Mouse (Mus musculus) thymus, postnatal 4 days (tissue): ENCODE measurements around the gene 4930452B06Rik.

Experiments used
- DNase-seq: peaks from one replicate; pipeline ENCODE4 v3.0.0; 2021

4930452B06Rik gene

DNA sequence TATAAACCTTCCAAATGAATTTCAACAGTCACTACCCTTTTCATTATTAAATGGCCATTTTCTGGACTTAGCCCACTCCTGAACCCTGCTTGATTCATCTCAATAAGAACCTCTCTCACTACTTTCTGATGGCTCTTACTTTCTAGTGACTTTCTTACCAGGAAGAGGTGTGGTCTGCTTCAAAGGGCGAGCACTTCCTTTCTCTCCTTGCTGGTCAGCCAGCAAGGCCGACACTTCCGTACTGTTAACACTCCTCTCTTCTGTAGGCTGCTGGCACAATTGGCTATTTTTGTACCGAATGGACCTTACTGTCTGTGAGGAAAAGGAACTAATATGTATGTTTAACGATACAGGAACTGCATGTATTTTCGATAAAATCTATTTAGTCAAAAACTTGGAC is 148.4 kb downstream of the 4930452B06Rik start:
- DNase-seq: no peak

- no peak for DNase-seq
Observed at GRCm38 (mm10) chr14:8514071-8514470, 152.0 kb downstream of the 4930452B06Rik start.

DNA sequence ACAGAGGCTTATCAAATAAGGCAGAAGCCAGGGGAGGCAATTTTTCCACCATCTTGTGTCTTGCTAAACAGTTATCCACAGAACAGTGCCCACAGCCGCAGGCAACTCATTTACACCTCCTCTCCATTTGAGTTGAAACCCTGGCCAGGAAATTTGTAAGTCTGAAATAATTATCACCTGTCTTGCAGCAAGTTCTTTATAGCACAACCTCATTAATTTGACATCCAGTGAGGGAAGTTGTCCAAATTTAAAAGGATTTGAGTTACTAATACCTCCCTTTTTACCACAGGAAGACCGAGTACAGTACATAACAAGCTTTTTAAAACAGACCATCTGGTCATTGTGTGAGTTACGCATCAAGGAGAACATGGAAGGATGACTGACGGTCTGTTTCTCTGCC is 154.8 kb downstream of the 4930452B06Rik start:
- DNase-seq: no peak

DNA sequence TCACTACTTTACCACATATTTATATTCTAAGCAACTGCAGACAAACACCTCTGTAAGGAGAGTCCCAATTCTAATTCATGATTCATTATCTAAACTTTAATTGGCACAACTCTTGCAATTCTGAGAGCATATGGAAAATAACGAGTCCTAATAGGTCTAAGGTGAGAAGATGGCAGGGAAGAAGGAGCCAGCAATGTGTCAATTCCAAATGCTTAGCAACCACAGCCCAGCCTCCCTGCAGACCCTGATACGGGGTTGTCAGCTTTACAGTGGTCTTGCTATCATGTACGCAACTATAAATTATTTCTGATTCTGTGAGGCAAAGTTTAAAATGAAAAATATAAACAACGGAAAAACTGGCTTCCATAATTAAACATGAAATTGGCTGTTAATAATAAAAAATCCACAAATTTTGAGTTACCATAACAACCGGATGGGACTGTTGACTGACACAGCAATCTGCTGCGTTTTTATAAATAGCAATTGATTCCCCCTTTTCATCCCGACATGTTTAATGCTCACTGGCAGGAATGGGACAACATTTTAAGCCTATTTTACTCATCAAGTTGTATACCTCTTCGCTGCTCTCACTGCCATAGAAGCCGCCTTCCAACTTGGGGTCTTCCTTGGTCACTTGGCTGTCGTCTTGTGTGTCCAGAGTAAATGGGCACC is 155.6 kb downstream of the 4930452B06Rik start:
- no peak for DNase-seq

- DNase-seq: no peak
Observed at GRCm38 (mm10) chr14:8508669-8509068, 157.4 kb downstream of the 4930452B06Rik start.

DNA sequence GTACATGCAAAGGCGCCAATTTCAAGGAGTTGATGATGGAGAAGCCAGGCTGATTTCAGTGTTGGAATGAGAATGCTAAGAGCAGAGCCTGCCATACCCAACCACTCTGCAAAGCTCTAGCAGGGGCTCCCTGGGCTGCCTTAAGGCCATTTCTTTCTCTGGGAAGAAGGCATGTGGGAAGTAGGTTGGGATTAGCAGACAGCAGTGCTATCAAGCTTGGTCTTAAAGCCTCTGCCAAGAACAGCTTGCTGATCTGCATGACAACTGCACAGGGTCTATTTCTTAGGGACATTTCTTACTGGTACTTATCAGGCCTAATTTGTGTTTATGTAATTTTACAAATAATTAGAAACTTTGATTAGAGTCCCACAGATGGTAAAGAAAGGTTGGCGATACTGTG is 161.8 kb downstream of the 4930452B06Rik start:
- DNase-seq: no peak

DNA sequence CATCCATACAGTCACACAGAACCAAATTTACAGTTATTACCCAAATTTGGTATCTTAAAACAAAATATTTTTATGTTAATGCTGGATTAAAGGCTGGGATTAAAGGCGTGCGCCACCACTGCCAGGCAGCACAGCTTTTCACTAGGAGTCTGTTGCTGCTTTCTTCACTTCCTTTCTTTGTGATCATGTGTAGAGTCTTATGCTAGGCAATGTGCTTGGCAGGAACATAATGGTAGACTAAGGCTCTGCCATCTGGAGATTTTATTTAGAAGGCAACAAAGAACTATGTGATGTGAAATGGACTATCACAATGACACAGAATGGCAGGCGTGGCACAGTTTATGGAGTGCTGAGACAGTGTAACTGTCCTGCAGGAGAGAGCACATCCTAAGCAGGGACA is 162.7 kb downstream of the 4930452B06Rik start:
- no peak for DNase-seq

- DNase-seq: no peak
Observed at GRCm38 (mm10) chr14:8502496-8502895, 163.5 kb downstream of the 4930452B06Rik start.

- no peak for DNase-seq
Observed at GRCm38 (mm10) chr14:8495691-8496090, 170.3 kb downstream of the 4930452B06Rik start.

DNA sequence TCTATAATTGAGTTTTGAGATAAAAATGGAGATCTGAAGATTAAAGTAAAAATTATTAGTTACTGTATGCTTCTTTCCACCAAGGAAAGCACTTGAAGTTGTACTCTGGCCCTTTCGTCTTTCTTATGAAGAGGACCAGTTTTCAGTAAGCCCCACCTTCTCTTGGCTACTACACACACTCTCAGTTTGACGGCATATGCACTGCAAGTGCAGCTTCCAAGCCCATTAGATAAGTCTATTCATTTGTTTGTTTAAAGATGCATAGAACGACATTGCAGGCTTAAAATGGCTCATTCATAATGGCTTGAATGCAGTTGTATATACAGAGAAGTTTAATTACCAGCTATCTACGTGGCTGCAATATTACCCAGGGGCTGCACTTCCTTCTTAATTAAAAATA is 171.1 kb downstream of the 4930452B06Rik start:
- DNase-seq: no peak

DNA sequence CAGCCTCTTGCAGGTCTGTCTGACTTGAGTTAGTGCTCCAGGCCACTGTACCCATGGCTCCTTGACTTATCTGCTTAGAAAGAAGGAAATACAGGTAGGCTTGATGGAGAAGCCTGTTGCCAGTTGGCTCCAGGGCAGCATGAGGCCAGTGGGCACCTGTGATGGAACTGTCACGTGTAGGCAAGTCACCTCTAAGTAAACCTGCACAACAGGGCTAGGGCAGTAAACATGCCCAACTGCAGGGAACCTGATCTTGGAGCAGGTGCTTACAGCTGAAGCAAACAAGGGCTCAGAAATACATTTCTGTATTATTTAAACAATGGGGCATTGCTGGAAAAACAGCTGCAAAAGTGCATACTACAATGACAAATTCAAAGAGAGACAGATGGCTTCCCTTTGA is 171.8 kb downstream of the 4930452B06Rik start:
- no peak for DNase-seq

DNA sequence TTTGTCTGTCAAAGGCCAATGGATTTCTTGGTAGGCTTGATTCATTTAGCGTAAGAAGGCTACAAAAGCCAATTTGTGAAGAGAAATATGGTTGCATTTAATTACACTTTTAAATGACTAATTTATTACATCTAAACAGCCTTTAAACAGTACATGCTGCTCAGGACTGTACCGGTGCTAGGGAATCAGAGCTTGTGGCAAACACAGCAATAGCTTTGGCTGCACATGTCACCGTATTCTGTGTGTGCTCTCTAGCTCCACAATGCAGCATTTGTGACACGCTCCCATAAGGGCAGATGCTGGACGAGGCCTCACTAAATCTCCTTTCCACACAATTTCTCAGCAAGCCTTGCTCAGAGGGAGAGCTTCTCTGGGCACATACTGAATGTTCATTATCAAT is 187.9 kb downstream of the 4930452B06Rik start:
- no peak for DNase-seq

DNA sequence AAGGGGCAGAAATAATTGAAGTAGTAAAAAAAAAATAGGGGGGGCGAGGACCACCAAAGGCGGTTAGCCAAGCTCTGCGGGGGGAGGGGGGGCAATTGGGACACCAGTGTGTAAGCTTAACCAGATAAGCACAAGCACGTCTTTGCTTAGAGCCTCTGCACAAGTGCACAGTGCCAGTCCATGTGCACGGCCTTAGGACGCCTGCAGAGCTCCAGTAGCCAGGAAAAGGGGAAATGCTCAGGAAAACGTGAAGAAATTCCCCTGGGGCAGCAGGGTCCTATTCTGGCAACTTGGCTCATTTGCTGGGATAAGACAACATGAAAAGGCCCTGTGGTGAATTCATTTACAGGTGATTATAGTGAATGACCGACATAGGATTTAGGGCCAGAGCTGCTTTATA is 188.7 kb downstream of the 4930452B06Rik start:
- no peak for DNase-seq

DNA sequence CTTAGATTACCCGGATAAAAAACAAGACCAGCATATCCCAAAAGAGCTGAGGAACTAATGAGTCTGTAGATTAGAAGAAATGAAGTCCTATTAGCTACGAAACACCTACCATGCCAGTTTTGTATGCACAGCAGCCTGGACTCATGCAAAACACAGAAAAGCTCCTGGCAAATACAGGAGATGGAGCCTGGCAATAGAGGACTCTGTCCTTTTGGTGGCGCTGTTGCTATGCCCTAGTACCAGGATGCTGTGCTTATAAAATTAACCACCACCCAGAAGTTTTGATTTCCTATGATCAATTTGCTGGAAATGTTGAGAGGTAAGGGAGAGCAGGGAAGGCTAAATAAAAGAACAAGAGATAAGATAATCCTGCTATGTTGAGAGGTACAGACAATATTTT is 189.4 kb downstream of the 4930452B06Rik start:
- DNase-seq: peak; percentile 19

DNA sequence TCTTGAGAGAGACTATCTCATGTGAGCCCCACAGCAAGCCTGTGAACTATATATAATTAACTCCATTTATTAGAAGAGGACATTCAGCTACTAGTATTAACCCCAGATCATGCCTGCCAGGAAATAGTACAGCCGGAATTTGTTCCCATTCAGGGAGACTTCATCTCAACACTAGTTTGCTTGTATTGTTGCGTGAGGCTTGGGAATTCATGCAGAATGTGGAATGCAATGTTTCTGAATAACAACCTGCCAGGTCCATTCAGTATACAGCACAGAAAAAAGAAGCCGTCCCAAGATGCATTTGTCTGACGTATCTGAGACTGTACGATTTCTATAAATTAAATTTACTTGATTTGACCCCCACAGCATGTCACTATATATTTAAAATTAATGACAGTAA is 190.2 kb downstream of the 4930452B06Rik start:
- DNase-seq: no peak

- no peak for DNase-seq
Observed at GRCm38 (mm10) chr14:8472884-8473283, 193.2 kb downstream of the 4930452B06Rik start.

DNA sequence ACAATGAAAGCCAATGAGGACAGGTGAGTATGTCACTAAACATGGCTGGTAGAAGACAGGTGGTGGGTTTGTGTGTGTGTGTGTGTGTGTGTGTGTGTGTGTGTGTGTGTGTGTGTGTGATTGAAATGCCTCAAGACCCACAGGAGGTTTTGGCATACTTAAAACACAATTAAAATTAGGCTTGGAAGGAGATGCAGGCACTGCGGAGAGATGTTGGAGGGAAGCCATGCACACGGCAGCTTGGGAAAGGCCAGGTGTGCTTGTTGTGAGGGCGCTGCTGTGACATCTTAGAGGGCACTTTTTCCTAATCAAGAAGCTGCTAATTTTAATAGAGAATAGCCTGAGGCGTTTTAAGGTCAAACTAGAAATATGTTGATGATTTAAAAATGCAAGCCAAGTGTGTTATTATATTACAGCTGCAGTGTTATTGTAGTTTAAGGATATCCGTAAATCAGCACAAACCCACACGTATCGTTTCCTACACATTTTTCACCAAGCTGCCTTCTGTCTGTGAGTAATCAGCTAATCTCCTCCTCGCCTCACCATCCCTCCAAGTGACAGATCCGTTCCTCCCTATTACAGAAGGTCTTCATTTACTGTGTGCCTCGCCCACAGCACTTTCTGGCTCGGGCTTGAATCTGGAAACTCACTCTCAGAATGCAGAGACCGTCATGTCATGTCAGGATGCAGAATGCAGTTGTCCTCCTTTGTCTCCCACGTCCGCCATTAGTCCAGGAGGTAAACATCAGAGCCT is 201.5 kb downstream of the 4930452B06Rik start:
- no peak for DNase-seq

GRCm38 (mm10) chr14:8462973-8463372 is 203.1 kb downstream of the 4930452B06Rik start:
- no peak for DNase-seq

DNA sequence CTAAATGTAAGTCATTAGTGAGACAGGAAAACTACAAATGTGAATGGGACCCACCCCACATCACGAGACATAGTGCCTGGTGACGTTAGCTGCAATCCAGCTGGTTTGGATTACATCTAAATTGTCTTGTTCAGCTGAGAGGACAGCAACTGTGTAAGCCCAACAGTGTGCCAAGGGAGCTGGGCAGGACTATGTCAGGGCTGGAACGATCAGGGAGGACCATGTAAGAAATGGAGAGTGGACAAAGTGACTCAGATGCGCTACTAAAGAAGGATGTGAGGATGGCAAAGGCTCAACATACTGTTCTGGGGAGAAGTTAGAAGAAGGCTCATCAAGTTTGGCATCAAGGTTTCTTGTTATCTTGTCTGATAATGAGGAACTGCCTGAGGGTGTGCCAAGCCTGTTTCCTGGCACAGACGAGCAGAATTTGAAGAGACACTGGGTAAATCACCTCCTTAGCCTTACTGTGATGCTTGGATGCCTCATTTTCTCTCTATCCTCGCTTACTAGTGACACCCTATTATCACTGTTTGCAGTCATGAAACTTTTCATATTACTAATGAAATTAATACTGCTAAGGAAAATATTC is 203.6 kb downstream of the 4930452B06Rik start:
- no peak for DNase-seq

DNA sequence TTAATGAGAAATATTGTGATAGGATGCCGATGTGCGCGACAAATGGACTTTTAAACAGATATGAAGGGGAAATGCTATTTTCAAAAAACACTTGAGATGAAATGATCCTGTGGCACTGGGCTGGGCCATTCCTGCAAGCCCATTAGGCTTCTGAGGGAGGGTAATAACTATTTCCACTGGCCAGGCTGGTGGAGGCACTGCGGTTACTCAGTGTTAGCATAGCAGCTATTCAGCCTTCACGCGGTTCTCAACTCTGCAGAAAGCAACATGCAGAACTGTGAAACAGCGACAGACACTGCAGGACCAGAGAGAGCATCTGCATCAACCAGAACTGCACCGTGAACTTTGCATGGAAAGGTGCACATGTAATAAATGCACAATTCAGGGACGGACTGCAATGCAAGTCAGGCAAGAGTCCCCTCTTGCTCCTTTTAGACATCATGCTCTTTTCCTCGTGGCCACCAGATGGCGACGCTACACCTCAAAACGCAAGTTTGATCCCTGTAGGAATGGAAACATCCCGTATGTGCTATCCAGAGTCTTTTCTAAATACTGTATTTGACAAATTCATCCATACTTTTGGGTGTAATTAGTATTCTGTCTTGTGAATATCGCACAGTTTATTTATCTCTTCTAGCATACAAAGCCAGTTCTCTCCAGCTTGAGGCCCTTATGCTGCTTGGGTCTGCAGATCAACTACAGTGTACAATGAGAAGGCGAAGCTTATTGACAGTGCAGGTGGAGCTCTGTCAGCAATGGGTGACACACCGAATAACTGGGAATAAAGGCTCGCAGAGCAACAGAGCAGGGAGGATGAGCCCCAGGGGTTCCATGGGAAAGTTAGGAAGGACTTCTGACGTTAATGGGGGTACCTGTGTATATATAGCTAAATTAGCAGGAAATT is 205.6 kb downstream of the 4930452B06Rik start:
- DNase-seq: peak; percentile 56

GRCm38 (mm10) chr14:8459759-8460158 is 206.3 kb downstream of the 4930452B06Rik start:
- no peak for DNase-seq

- no peak for DNase-seq
Observed at GRCm38 (mm10) chr14:8451117-8451516, 214.9 kb downstream of the 4930452B06Rik start.

DNA sequence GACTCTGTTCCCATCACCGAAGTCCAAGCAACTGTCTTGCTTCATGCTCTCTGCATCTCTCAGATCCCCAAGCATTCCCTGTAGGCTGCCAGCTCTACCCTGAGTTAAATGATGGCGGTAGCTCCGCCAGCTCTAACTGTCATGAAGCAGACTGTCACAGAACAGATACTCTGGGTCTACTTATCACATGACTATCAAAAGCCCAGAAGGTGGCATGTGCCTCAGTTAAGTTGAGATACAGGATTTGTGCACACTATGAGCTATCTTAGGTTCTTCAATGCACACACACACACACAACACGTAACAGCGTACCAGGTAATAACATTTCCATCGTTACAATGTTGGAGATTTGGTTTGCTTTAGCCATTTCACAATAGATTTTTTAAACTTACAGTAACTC is 215.7 kb downstream of the 4930452B06Rik start:
- no peak for DNase-seq
